13 mouse cellular contexts compared by ENCODE assay signal in genomic region chr2:83733981-83734393, GRCm38 (mm10). TPM values are rescaled to one million over a fixed set of nuclear protein-coding genes. Genes with fewer than 3 reads are reported as not detected.
DNase-seq lines count a peak whose midpoint lies in the region; ATAC-seq and TF ChIP-seq lines count a peak whose summit lies in the region.
"Had no signal": no experiment of that assay in that cellular context is flagged by ENCODE, and none has a peak within 500 bp of the region (broad histone marks: within the 10 kb centered on the region; RNA-seq: fewer than 3 reads in every experiment).

No protein-coding gene starts in this region.

- DNase-seq in lung, embryonic 14.5 days = peak; percentile 76
- no peak for DNase-seq in lung, postnatal 14 days
- peak; percentile 2 for DNase-seq in liver, embryonic 13.5 days
- no peak for DNase-seq in ovary, postnatal 10 days (ENCODE audit: low spot score)
- DNase-seq in frontal cortex, postnatal 10 days (ENCODE audit: low spot score in 2 of 2) = no peak
- DNase-seq: cerebellum, postnatal 14 days; kidney, postnatal 14 days; left cerebral cortex, postnatal 4 days; thymus, postnatal 4 days had no signal

- H3K27me3 ChIP-seq in lung, embryonic 14.5 days (ENCODE audit: insufficient read depth, low read length) = no peaks in the 10 kb centered on the region
- H3K27me3 ChIP-seq in liver, embryonic 13.5 days = no peaks in the 10 kb centered on the region
- H3K27me3 ChIP-seq in stomach, embryonic 15.5 days (replicated peaks) = no peaks in the 10 kb centered on the region
- H3K27me3 ChIP-seq: hindbrain, embryonic 15.5 days had no signal

- H3K27ac ChIP-seq in lung, embryonic 14.5 days (ENCODE audit: low read depth) = no peak overlapping the region
- no peak overlapping the region for H3K27ac ChIP-seq in liver, embryonic 13.5 days
- H3K27ac ChIP-seq in stomach, embryonic 15.5 days = peak overlapping the region; percentile 59
- H3K27ac ChIP-seq: hindbrain, embryonic 15.5 days had no signal

- H3K4me1 ChIP-seq in lung, embryonic 14.5 days (ENCODE audit: insufficient read depth) = peaks cover 4% of the 10 kb centered on the region
- H3K4me1 ChIP-seq in liver, embryonic 13.5 days (replicated peaks) = 0 out of 2 replicates have a peak, but pooled peaks cover 12% of the 10 kb centered on the region
- H3K4me1 ChIP-seq in stomach, embryonic 15.5 days = peaks cover 14% of the 10 kb centered on the region; the same call in 1 of the 2 replicates
- H3K4me1 ChIP-seq: hindbrain, embryonic 15.5 days had no signal

- peaks cover 18% of the 10 kb centered on the region; the same call in 1 of the 2 replicates for H3K36me3 ChIP-seq in lung, embryonic 14.5 days (ENCODE audit: insufficient read depth)
- H3K36me3 ChIP-seq in liver, embryonic 13.5 days = 0 out of 2 replicates have a peak, but pooled peaks cover 3% of the 10 kb centered on the region
- H3K36me3 ChIP-seq in stomach, embryonic 15.5 days = peaks cover 8% of the 10 kb centered on the region
- H3K36me3 ChIP-seq: hindbrain, embryonic 15.5 days had no signal

- no peak for TF ChIP-seq CTCF in lung, embryonic 14.5 days (IDR thresholded peaks at IDR 0.05; ENCODE audit: low read depth)

- 0 out of 2 replicates have a peak overlapping the region, but pooled peaks have one; percentile 6 for H3K4me3 ChIP-seq in lung, embryonic 14.5 days (ENCODE audit: low read depth, low read length)
- H3K4me3 ChIP-seq in liver, embryonic 13.5 days (replicated peaks) = no peak overlapping the region
- H3K4me3 ChIP-seq in stomach, embryonic 15.5 days (replicated peaks) = no peak overlapping the region
- H3K4me3 ChIP-seq: hindbrain, embryonic 15.5 days had no signal

- no peaks in the 10 kb centered on the region for H3K9me3 ChIP-seq in lung, embryonic 14.5 days (ENCODE audit: low read depth, low read length)
- no peaks in the 10 kb centered on the region for H3K9me3 ChIP-seq in liver, embryonic 13.5 days (replicated peaks)
- H3K9me3 ChIP-seq in stomach, embryonic 15.5 days = no peaks in the 10 kb centered on the region
- H3K9me3 ChIP-seq: hindbrain, embryonic 15.5 days had no signal

- H3K4me2 ChIP-seq in lung, embryonic 14.5 days = peak overlapping the region; percentile 46
- peak overlapping the region; percentile 28; the same call in 1 of the 2 replicates for H3K4me2 ChIP-seq in liver, embryonic 13.5 days
- H3K4me2 ChIP-seq in stomach, embryonic 15.5 days = peak overlapping the region; percentile 30
- H3K4me2 ChIP-seq: hindbrain, embryonic 15.5 days had no signal

- WGBS in lung, embryonic 14.5 days = 23% methylated on average over 13 of the region's 13 CpGs
- 37% methylated on average over 13 of the region's 13 CpGs for WGBS in liver, embryonic 13.5 days (ENCODE audit: insufficient replicate concordance)
- 38% methylated on average over 13 of the region's 13 CpGs for WGBS in stomach, embryonic 15.5 days

- ATAC-seq in lung, embryonic 14.5 days (ENCODE audit: insufficient read depth) = peak; percentile 69; the same call in 1 of the 2 replicates
- ATAC-seq in common myeloid progenitor, adult 5-6 weeks (replicated peaks; ENCODE audit: low read depth, poor library complexity, severe bottlenecking) = peak; percentile 83
- no peak for ATAC-seq in liver, embryonic 13.5 days (ENCODE audit: low read depth)
- peak; percentile 55 for ATAC-seq in stomach, embryonic 15.5 days (ENCODE audit: insufficient read depth, low FRiP score, low read depth)
- ATAC-seq: forebrain, embryonic 14.5 days had no signal

- H3K9ac ChIP-seq in lung, embryonic 14.5 days = no peak overlapping the region
- no peak overlapping the region for H3K9ac ChIP-seq in liver, embryonic 13.5 days
- H3K9ac ChIP-seq in stomach, embryonic 15.5 days = no peak overlapping the region
- H3K9ac ChIP-seq: hindbrain, embryonic 15.5 days had no signal

RNA-seq across cellular contexts. Expression of gene Itgav, which starts 9.8 kb away (rescaled TPM):
- 66.8 and 77.0 TPM in 2 replicates for polyA plus RNA-seq in lung, embryonic 14.5 days (2014; fragmentation: Nextera tagmentation; extraction: Ambion mirVana)
- total RNA-seq in common myeloid progenitor, adult 5-6 weeks (2017) = 11.5 and 14.4 TPM in 2 replicates
- polyA plus RNA-seq in liver, embryonic 13.5 days (2015; fragmentation: Nextera tagmentation; extraction: Ambion mirVana) = 13.9 and 18.1 TPM in 2 replicates
- 76.4 and 83.1 TPM in 2 replicates for polyA plus RNA-seq in stomach, embryonic 15.5 days (2015; fragmentation: Nextera tagmentation; extraction: Ambion mirVana)

Comparison
In these comparisons a context has a peak if more than half of its experiments do, and no peak if none do; other contexts are left out.
1. DNase-seq: peak in lung, embryonic 14.5 days (single experiment) and liver, embryonic 13.5 days (single experiment); none in lung, postnatal 14 days (single experiment), ovary, postnatal 10 days (single experiment) and frontal cortex, postnatal 10 days (0 of 2).
2. Peak in every context shown above with its lines, with median percentiles within 50 percentile points of each other: H3K4me2 ChIP-seq.